Mouse (Mus musculus) mouse embryonic stem cell (cell line): ENCODE measurements around the gene Hist1h2br.
"Not testable (repeated sequence)": the region's sequence is repeated elsewhere in the genome, so short reads cannot be mapped to it uniquely, and the experiment has no call there.

Experiments
- in situ Hi-C, 2 experiments: fragments of 300-500 bp; cut with MboI; formaldehyde crosslinking; loops; 1 replicate in 1 of 2; 3 replicates in 1 of 2; pipeline ENCODE4 v1.14.3; 2019 to 2020; ENCODE audit warnings: low sequenced_read_pairs in 2 of 2, low pct_unique_long_range_greater_than_20kb in 1 of 2, mixed read lengths in 1 of 2; ENCODE audit not compliant: unreplicated experiment in 1 of 2

Hist1h2br gene

GRCm38 (mm10) chr13:21831418-21832394 is 1.8 kb upstream of the Hist1h2br start, which contains the start of gene Hist1h4n:
Gene Hist1h4n (minus strand): TSS chr13:21832196.
- in situ Hi-C loops, result not testable (repeated sequence)

DNA sequence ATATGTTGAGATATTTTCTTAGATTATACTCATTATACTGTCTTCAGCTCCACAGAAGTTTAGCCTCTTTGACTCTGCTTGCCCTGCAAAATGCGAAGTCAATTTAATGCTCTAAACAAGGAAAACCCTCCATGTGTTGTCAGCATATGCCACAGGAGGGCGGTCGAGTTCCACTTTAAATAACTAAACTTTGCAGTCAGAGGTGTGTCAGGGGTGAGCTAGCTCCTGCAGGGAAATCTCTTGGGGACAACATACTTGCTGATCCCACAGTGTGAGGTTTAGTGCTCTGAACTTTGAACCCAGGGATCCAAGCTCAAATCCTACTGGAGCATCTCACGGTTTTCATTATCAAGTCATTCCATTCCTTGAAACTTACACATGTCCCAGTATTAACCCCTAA is 7.0 kb downstream of the Hist1h2br start:
- in situ Hi-C loops, result not testable (repeated sequence)

DNA sequence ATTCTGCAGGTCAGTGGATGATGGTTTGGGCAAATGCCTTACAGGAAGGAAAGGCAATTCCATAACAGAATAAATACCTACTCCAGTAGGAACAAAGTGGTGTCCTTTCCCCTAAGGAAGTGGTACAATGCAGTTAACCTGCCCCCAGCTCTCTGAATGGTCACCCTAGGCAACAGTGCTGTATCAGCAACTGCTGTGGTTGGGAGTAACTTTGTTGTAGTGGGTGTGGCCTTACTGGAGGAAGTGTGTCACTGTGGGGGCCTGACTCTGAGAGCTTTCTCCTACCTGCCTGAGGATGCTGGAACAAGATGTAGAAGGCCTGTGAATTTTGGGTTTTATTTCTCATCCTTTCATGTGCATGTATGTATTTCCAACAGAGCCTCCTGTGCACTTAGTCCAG is 12.8 kb downstream of the Hist1h2br start:
- in situ Hi-C loops, result not testable (repeated sequence)

- in situ Hi-C loops, result no loop called here
Measured at GRCm38 (mm10) chr13:21847883-21848282, 14.3 kb downstream of the Hist1h2br start.

- in situ Hi-C loops, result loop anchor here in 1 of 2 experiments (25.0 kb wide), 1 partner anchor 187 kb away; the partner anchor contains the start of genes Hist1h2ag, Hist1h2ah, Hist1h2bj and Hist1h2bk
Measured at GRCm38 (mm10) chr13:21850696-21851095, 17.2 kb downstream of the Hist1h2br start.

- in situ Hi-C loops, result loop anchor here in 1 of 2 experiments (25.0 kb wide), 1 partner anchor 185 kb away; the partner anchor contains the start of genes Hist1h2ag, Hist1h2ah, Hist1h2bj and Hist1h2bk
Measured at GRCm38 (mm10) chr13:21852215-21852945, 18.8 kb downstream of the Hist1h2br start.

- in situ Hi-C loops, result loop anchor here in 1 of 2 experiments (25.0 kb wide), 1 partner anchor 182 kb away; the partner anchor contains the start of genes Hist1h2ag, Hist1h2ah, Hist1h2bj and Hist1h2bk
Measured at GRCm38 (mm10) chr13:21855146-21855545, 21.6 kb downstream of the Hist1h2br start.

GRCm38 (mm10) chr13:21855698-21856162 is 22.2 kb downstream of the Hist1h2br start:
- in situ Hi-C loops, result loop anchor here in 1 of 2 experiments (25.0 kb wide), 1 partner anchor 182 kb away; the partner anchor contains the start of genes Hist1h2ag, Hist1h2ah, Hist1h2bj and Hist1h2bk

- in situ Hi-C loops, result loop anchor here in 1 of 2 experiments (25.0 kb wide), 1 partner anchor 176 kb away; the partner anchor contains the start of genes Hist1h2ag, Hist1h2ah, Hist1h2bj and Hist1h2bk
Measured at GRCm38 (mm10) chr13:21861608-21862007, 28.1 kb downstream of the Hist1h2br start.

DNA sequence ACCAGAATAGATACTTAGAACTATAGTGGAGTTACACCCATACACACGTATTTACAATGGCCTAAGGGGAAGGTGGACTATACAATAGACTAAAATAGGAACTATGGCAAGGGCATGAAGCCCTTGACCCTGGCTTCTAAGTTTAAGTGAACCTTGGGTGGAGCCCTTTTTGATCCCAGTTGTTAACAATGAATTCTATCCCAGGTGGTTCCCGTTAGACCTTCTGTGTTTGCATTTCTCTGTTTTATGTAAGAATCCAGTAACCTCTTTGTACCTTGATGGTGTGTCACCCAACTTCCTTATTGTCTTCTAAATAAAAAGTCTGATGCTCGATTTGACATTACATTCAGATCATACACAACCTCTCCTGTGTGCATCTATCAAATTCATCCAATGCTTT is 32.0 kb downstream of the Hist1h2br start:
- in situ Hi-C loops, result loop anchor here in 1 of 2 experiments (25.0 kb wide), 1 partner anchor 172 kb away; the partner anchor contains the start of genes Hist1h2ag, Hist1h2ah, Hist1h2bj and Hist1h2bk

DNA sequence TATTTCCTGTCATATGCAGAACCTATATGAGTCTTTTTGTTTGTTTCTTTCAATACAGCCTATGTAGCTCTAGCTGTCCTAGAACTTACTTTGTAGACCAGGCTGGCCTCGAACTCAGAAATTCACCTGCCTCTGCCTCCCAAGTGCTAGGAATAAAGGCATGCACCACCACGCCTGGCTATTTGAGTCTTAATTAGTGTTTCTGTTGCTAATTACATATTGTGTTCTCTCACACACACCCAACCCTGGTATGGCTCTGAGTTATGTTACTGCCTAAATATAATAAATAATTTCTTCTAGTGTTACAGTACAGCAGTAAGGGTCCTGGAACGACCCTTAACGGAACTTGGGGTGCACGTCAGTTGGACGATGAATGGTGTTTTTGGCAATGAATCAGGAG is 47.2 kb downstream of the Hist1h2br start:
- in situ Hi-C loops, result no loop called here

DNA sequence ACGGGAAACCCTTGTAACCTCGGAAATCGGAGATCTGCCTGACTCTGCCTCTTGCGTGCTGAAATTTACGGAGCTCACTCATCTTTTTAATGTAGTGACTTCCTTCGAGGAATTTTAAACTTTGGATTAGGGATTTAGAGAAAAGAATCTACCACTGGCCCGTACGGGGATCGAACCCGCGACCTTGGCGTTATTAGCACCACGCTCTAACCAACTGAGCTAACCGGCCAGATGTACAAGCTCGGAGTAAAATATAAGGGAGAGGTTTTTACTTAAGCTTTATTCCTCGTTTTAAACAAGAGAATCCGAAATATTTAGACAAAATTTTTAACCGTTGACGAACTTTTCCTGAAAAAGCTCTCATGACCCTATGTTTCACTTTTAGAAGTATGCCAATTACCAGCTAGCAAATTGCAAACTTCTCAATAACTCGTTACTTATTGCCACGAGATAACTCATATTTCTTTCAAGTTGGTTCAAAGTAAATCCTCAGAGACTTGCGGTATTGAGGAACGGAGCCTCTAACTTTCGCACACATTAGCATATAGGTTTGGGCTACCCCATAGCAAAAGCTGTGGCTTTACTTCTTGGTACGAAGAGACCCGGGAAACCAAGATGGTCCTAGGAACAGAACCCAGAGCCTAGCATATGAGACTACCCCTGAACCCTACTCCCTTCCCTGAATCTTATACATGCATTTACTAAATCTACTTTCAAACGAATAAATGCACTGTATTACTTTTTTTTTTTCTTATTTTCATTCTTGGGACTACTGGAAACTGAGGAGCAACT is 48.5 kb downstream of the Hist1h2br start:
- in situ Hi-C loops, result no loop called here

GRCm38 (mm10) chr13:21882760-21883405 is 49.3 kb downstream of the Hist1h2br start:
- in situ Hi-C loops, result no loop called here

GRCm38 (mm10) chr13:21883407-21883806 is 49.9 kb downstream of the Hist1h2br start:
- in situ Hi-C loops, result no loop called here

- in situ Hi-C loops, result no loop called here
Measured at GRCm38 (mm10) chr13:21884586-21884985, 51.0 kb downstream of the Hist1h2br start.
